In the genomic region with DNA sequence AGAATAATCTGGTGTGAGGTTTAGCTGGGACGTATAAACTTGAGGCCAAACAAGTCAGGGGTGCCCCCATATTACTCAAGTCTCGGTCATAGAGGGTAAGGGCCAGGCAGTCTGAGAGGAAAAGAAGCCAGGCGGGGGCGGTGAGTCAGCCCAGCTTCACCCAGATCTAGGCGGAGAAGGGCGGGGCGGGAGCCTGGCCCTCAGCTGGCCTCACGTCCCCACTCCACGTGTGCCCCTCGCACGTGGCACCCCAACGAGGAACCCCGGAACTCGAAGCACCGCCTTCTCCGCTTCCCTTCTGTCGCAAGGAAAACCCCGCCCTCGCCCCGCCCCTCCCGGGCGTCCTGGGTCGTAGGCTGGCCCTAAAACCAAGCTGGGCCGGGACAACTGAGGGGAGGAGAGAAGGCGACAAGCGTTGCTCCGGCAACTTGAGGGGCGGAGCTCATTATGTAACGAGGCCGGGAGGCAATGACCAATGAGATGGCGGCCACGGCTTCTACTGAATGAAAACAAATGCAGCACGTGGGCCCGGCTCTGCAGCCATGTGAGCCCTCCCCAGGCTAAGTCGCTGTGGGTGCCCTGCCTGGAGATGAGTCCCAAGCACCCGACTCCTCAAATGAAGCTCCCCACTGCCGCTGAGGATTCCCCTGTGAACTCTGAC, we compare ENCODE assay signal across 7 mouse cellular contexts. TPM values are rescaled to one million over a fixed set of nuclear protein-coding genes. Genes with fewer than 3 reads are reported as not detected.
A peak's percentile ranks its signal among the peaks of the same experiment; 100 is the strongest.
DNase-seq lines count a peak whose midpoint lies in the region; ATAC-seq lines count a peak whose summit lies in the region.

No protein-coding gene starts in this region.

- H3K4me2 ChIP-seq in midbrain, embryonic 13.5 days (replicated peaks) = peak overlapping the region; percentile 78

- ATAC-seq in midbrain, embryonic 13.5 days = peak; percentile 69

- H3K9ac ChIP-seq in midbrain, embryonic 13.5 days (replicated peaks) = peak overlapping the region; percentile 36

- peak overlapping the region; percentile 37; the same call in 1 of the 2 replicates for H3K27ac ChIP-seq in limb, embryonic 10.5 days
- no peak overlapping the region for H3K27ac ChIP-seq in midbrain, embryonic 13.5 days

- under 1% methylated on average over 37 of the region's 37 CpGs for WGBS in limb, embryonic 10.5 days
- WGBS in midbrain, embryonic 13.5 days = 1% methylated on average over 37 of the region's 37 CpGs

- H3K27me3 ChIP-seq in limb, embryonic 10.5 days (ENCODE audit: low read depth, poor library complexity, severe bottlenecking) = no peaks in the 10 kb centered on the region
- no peaks in the 10 kb centered on the region for H3K27me3 ChIP-seq in midbrain, embryonic 13.5 days

- peaks cover 63% of the 10 kb centered on the region for H3K4me1 ChIP-seq in limb, embryonic 10.5 days
- H3K4me1 ChIP-seq in midbrain, embryonic 13.5 days (replicated peaks) = peaks cover 52% of the 10 kb centered on the region

- peaks cover 21% of the 10 kb centered on the region for H3K36me3 ChIP-seq in limb, embryonic 10.5 days
- H3K36me3 ChIP-seq in midbrain, embryonic 13.5 days = peaks cover 30% of the 10 kb centered on the region

- DNase-seq in adrenal gland, adult 8-10 months = peak; percentile 100
- peak; percentile 94 for DNase-seq in embryo, embryonic 9.5 days (ENCODE audit: extremely low spot score)
- peak; percentile 96 to 99 for DNase-seq in gastrocnemius, postnatal 4 days (ENCODE audit: low spot score in 2 of 2)
- peak; percentile 100 for DNase-seq in kidney, adult 11 months
- DNase-seq in limb, embryonic 10.5 days (ENCODE audit: low spot score) = peak; percentile 94
- peak; percentile 92 for DNase-seq in spleen, adult 12 weeks (ENCODE audit: low spot score)

- peak overlapping the region; percentile 55 for H3K4me3 ChIP-seq in limb, embryonic 10.5 days
- H3K4me3 ChIP-seq in midbrain, embryonic 13.5 days (replicated peaks) = peak overlapping the region; percentile 40

- no peaks in the 10 kb centered on the region for H3K9me3 ChIP-seq in limb, embryonic 10.5 days (replicated peaks)
- no peaks in the 10 kb centered on the region for H3K9me3 ChIP-seq in midbrain, embryonic 13.5 days

RNA-seq across cellular contexts. Expression of a gene that starts 1.4 kb away (rescaled TPM):
- 100 to 1,000 TPM; 140 to 286 (median 201) TPM for total RNA-seq in adrenal gland, adult 8-10 months (2022)
- 10 to 100 TPM; 26.7 to 34.2 TPM for total RNA-seq in gastrocnemius, postnatal 4 days (2021)
- polyA plus RNA-seq in limb, embryonic 10.5 days (2016; fragmentation: Nextera tagmentation; extraction: Ambion mirVana) = 1.2 and 1.5 TPM in 2 replicates
- polyA plus RNA-seq in midbrain, embryonic 13.5 days (2015; fragmentation: Nextera tagmentation; extraction: Ambion mirVana) = 1.2 and 1.9 TPM in 2 replicates

RNA-seq across cellular contexts. Expression of a gene that starts 21.6 kb away (rescaled TPM):
- total RNA-seq in adrenal gland, adult 8-10 months (2022) = 10 to 100 TPM; 93.5 to 98.5 (median 93.7) TPM
- total RNA-seq in gastrocnemius, postnatal 4 days (2021) = 10 to 100 TPM; 79.3 to 83.9 TPM
- 22.8 and 25.0 TPM in 2 replicates for polyA plus RNA-seq in limb, embryonic 10.5 days (2016; fragmentation: Nextera tagmentation; extraction: Ambion mirVana)
- polyA plus RNA-seq in midbrain, embryonic 13.5 days (2015; fragmentation: Nextera tagmentation; extraction: Ambion mirVana) = 34.2 and 34.5 TPM in 2 replicates

RNA-seq across cellular contexts. Expression of a gene that starts 30.9 kb away (rescaled TPM):
- 10 to 100 TPM; 34.3 to 47.2 (median 41.6) TPM for total RNA-seq in adrenal gland, adult 8-10 months (2022)
- total RNA-seq in gastrocnemius, postnatal 4 days (2021) = 10 to 100 TPM; 28.3 to 31.6 TPM
- 46.7 and 51.9 TPM in 2 replicates for polyA plus RNA-seq in limb, embryonic 10.5 days (2016; fragmentation: Nextera tagmentation; extraction: Ambion mirVana)
- 52.6 and 57.6 TPM in 2 replicates for polyA plus RNA-seq in midbrain, embryonic 13.5 days (2015; fragmentation: Nextera tagmentation; extraction: Ambion mirVana)

RNA-seq across cellular contexts. Expression of a gene that starts 33.3 kb away (rescaled TPM):
- total RNA-seq in adrenal gland, adult 8-10 months (2022) = 100 to 1,000 TPM in 1 of 4 experiments, 10 to 100 TPM in 3; 67.1 to 111 (median 82.9) TPM
- total RNA-seq in gastrocnemius, postnatal 4 days (2021) = 100 to 1,000 TPM; 225 TPM
- 6.3 and 11.6 TPM in 2 replicates for polyA plus RNA-seq in limb, embryonic 10.5 days (2016; fragmentation: Nextera tagmentation; extraction: Ambion mirVana)
- 99.6 and 106 TPM in 2 replicates for polyA plus RNA-seq in midbrain, embryonic 13.5 days (2015; fragmentation: Nextera tagmentation; extraction: Ambion mirVana)

RNA-seq across cellular contexts. Expression of a gene that starts 44.5 kb away (rescaled TPM):
- total RNA-seq in adrenal gland, adult 8-10 months (2022) = 10 to 100 TPM; 47.7 to 63.3 (median 55.7) TPM
- total RNA-seq in gastrocnemius, postnatal 4 days (2021) = 10 to 100 TPM; 47.8 to 58.0 TPM
- polyA plus RNA-seq in limb, embryonic 10.5 days (2016; fragmentation: Nextera tagmentation; extraction: Ambion mirVana) = 77.3 and 82.6 TPM in 2 replicates
- 83.5 and 90.3 TPM in 2 replicates for polyA plus RNA-seq in midbrain, embryonic 13.5 days (2015; fragmentation: Nextera tagmentation; extraction: Ambion mirVana)

Comparison
In these comparisons a context has a peak if more than half of its experiments do, and no peak if none do; other contexts are left out.
1. RNA of a gene that starts 1.4 kb away (total RNA-seq): 140 to 286 TPM in adrenal gland, adult 8-10 months; 26.7 to 34.2 TPM in gastrocnemius, postnatal 4 days; every median in the first group is over 4 times any median in the second.
2. Peak in every context shown above with its lines, with median percentiles within 50 percentile points of each other: DNase-seq.